Mouse (Mus musculus) hematopoietic stem cell, adult 5-6 weeks (primary cell): Measurements from ENCODE around the gene Gm20696. TPM values are rescaled to one million over a fixed set of nuclear protein-coding genes. Genes with fewer than 3 reads are reported as not detected.

Source experiments
- ATAC-seq, 2 experiments: fragments of 125-278 bp in 1 of 2; replicated peaks in 1 of 2; 2 replicates each; pipeline ENCODE4 v1.8.0; 2016 to 2017; ENCODE audit warnings: inconsistent platforms in 2 of 2, mild to moderate bottlenecking in 2 of 2, moderate number of reproducible peaks in 2 of 2, low read depth in 1 of 2, moderate TSS enrichment in 1 of 2; ENCODE audit not compliant: low FRiP score in 2 of 2, poor library complexity in 2 of 2, severe bottlenecking in 2 of 2, insufficient read depth in 1 of 2, low TSS enrichment in 1 of 2
- total RNA-seq: library from RNA; stranded (forward); fragments of 172-1452, 232-1000 nt; gene quantifications from 2 replicates; pipeline ENCODE4 v1.2.3, GENCODE M21; 2017

The Gm20696 gene
- total RNA-seq, 1 experiment from 2014 or later = 1.9 TPM

DNA sequence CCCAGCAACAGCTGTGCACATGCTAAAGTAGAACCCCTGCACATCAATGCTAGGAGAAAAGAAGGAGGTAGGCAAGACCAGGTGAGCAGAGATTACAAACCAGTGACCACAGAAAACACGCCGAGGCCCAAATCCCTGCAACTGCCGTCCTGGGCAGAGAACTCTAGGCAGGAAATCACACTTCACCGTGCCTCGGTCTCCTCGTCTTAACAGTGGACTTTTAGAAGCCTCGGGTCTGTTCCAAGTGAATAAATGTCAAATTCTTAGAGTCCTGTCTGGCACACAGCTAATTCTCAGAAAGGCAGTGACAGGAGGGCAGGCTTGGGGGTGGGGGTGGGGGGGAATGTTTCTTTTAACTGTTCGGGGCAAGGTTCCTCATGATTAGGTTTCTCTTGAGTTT lies 364.7 kb downstream of the Gm20696 start:
- ATAC-seq = no peak

DNA sequence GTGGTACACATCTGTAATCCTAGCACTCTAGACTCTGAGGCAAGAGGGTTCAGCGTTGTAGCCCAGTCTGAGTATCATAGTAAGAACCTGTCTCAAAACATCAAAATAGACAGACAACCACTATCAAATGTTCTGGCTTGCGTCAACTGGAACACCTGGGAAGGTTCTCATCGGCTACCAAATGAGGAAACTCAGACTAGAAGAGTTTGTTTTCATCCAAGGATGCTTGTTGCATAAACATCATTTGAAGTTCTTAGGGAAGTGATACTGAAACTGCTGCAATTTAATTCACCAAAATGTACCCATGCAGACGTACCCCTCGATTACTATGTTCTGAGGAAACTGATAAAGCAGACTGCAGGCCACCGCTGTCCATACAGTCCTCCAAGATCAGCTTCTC lies 366.4 kb downstream of the Gm20696 start:
- ATAC-seq = no peak

DNA sequence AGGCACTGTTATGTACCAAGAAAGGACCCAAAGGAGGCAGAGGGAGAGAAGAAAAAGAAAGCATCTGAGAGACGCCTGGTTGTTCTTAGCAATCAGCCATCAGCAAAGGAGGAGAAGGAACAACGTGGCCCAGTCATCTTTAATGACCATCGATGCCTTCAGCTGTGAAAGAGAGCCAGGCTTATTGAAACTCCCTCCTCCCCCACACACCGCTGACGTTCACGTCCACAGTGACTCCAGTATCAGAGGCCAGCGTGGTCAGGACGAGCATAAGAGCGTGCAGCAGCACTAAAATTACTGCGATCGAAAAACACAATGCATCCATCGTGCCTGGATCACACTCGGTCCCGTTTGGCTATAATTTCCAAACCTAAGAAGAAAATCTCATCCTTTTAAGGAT lies 367.4 kb downstream of the Gm20696 start:
- ATAC-seq = no peak

- ATAC-seq = no peak
Measured at GRCm38 (mm10) chr6:99297535-99297934, 369.1 kb downstream of the Gm20696 start.

DNA sequence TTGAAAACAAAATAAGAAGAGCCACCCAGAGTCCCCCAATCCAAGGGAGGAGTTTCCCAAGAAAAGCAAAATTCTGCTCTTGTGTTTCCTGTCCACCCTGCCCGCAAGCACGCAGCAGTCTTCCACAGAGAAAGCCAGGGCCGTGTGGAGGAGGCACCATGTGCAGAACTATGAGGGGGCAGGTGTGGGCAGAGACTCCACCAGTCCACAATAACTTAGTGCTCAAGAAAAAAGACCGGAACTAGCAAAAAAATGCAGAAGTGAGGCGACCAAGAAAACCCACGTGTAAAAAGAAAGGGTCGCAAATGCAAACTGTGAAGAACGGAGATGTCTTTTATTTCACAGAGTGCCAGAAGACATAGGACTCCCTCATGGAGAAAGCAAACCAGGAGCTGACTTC lies 371.1 kb downstream of the Gm20696 start:
- peak; percentile 79 to 85 for ATAC-seq

DNA sequence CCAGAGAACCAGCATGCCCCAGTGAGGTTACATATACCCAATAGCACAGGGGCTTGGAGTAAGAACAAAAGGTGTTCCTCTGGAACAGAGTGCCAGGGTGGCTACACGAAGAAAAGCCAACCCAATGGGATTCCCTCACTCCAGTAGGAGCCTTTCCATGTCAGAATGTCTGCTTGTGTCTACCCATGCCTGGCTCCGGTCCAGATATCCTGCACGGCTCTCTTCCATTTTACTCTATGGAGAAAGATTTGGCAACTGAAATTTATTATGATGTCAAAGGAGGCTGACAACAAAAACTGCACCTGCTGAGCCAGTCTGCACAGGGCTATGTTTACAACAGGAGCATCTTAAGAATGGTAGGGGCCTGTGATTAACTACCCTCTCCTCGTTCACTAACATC lies 377.4 kb downstream of the Gm20696 start:
- no peak for ATAC-seq

DNA sequence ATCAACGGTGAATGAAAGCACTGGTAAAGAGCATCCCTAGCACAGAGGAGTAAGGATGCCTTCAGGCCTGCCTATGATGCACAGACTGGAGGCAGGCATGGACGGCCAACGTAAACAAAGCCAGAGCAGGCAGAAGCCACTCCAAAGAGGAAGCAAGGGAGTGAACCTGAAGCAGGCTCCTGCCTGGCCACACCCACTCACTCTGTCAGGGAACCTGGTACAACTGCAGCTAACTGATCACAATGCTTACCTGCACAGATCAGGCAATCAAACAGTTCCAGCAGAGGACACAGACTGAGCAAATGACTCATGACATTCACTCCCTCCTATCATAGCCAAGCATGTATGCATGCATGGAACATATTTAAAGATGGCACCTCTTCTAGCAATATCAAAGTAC lies 381.6 kb downstream of the Gm20696 start:
- ATAC-seq = no peak

DNA sequence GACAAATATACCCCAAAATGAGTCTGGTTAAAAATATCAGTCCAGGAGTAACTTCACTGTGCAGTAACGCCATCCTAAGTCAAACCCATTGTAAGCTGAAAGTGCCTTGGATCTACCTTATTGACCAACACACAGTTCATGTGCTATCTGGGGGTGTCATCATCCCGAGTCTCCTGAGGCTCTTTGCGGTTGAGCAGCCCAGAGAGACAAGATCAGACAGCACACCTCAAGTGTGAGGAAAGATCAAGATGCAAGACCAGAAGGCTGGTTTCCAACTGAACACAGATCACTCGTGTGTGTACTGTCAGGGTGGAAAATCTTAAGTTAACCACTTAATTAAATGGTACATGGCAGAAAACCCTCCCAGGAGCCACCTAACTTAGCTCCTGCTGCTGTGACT lies 382.6 kb downstream of the Gm20696 start:
- ATAC-seq = peak in 1 of 2 experiments; percentile 18; a peak in 1 of 4 replicates

- ATAC-seq = peak; percentile 66 to 70
Measured at GRCm38 (mm10) chr6:99282866-99283657, 383.5 kb downstream of the Gm20696 start.

DNA sequence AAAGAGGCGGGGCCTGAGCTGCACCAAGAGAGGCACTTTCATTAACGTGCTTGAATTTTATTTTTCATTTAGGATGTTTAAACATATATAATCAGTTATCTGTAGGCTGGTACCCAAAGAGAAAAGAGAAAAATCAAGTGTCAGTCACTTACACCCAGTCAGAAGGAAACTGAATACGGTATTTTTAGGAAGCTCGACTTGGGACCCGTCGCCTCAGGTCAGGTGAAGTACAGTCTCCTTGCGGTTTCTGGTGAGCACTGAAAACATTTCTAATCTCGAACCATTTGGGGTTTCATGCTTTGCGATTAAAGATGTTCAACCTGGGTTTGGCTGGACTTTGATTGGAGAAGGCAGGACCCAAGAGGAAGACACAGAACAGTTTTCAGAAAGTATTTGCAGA lies 385.2 kb downstream of the Gm20696 start:
- no peak for ATAC-seq

DNA sequence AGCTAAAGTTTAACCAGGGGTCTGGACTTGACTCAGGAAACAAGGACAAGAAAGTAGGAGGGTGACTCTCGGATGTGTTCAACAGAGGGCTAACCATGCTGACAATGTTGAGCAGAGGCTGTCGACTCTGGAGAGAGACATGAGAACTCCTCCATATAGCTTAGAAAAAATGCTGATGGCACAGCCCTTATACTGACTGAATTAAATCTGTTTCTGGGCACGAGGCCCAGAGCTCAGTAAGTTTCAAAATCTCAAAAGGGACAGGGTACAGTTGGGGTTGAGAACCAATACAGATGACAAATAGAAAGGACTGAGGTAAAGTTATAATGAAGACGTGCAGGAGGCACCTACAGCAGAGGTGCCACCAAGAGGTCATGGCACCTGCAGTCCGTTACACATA lies 386.0 kb downstream of the Gm20696 start:
- ATAC-seq = no peak

DNA sequence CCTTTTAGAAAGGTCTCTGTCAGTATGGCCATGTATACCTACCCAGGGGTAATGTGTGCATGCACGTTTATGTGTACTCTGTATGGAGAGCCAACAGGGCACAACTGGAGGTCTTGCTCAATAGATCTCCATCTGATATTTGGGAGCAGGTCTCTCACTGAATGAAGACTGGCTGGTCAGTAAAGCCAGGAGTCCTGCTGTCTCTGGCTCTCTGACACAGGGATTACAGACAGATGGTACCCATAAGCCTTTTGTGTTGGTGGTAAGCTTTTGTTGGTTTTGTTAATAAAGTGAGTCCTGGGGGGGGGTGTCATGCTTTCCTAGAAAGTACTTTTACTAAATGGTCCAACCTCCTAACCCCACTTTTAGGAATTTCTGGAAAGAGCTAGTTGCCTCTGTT lies 389.3 kb downstream of the Gm20696 start:
- ATAC-seq = no peak

DNA sequence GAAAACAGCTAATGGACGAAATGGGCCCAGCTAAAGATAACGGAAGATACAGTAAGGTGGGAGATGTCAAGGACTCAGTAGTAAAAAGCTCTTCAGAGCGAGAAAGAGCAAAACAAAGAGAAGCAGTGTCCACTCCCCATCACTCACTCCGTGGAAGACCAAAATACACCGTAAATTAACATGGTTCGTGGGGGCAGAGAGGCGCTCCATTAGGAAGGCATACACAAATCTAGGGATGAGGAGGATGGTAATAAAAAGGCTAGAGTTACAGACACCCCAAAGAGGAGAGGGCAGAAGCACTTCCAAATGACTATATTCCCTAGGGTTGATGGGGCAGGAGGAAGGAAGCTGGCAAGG lies 390.3 kb downstream of the Gm20696 start:
- ATAC-seq = no peak

DNA sequence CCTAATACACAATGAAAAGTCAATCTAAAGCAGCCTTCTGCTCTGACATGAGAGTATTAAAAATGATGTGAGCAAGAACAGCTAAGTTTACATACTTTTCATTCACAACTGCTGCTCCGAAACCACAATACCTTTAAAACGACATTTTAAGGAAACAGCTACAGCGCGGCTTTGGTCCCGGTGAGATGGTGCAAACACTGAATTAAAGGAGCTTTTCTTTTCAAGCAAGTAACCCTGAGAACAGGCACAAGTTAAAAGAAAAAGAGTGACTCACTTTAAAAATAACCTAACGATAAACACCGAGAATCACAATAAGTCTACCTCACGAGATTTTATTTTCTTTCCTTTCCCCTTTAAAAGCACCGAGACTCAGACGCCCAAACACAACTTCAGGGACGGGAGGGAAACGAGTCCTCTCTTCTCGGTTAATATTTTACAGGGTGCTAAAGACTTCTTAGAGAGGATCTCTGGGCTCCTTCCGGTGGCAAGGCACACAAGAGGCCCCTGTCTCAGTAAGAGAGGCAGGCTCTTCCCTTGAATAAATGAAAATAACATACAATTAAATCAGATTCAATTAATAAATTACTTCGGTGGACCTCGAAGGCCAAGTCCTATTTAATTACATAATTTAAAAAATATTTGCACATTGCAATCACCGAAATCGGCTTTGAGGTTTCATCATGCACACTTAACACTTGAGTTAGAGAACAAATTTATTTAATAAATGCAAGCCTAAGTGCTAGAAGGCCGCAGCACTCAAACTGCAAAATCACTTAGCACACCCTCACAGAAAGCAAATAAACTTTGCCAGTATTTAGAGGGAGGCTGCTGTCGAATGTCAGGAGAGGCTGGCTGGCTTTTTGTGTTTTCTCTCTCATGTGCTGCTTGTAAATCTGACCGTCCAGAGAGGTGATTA lies 391.0 kb downstream of the Gm20696 start:
- ATAC-seq = peak in 1 of 2 experiments; percentile 40; a peak in 1 of 4 replicates

GRCm38 (mm10) chr6:99274667-99275066 lies 391.9 kb downstream of the Gm20696 start:
- ATAC-seq = no peak

DNA sequence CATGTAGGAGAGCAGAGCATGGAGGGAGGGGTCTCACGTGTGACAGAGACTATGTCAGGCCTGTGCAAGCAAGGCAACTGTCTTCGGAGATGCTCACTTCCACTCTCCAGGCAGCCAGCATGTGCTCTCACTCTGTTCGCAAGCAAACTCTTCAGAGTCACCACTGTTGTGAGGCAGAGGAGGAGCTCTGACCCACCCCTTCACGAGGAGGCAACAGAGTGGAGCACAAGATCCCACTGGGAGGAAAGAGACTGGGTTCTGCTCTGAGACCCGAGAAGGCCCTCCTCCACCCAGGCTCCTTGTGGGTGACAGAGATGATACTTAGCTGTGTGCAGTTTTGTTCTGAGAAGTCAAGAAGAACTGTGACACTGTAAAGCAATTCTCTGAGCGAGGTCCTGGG lies 392.4 kb downstream of the Gm20696 start:
- 0 out of 4 replicates have a peak, but pooled peaks of 1 of the 2 experiments have one; percentile 13 for ATAC-seq

GRCm38 (mm10) chr6:99273177-99273576 lies 393.4 kb downstream of the Gm20696 start:
- ATAC-seq = no peak

DNA sequence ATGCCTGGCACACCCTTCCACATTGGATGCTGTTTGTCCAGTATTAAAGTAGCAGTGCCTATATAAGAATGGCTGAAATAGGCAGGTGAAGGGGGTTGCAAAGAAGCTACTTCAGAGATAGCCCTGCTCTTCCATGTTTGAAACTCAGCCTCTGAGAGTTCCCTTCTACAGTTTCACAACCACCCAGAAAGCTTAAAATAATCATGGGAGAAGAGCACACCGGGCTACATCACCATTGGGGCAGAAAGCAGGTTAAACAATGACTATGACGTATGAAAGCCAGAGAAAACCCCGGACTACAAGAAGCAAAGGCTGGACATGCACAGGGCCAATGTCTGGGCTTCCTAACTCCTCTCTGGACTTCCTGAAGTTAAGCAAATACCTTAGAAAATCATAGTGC lies 394.4 kb downstream of the Gm20696 start:
- no peak for ATAC-seq
